Mouse (Mus musculus) neural tube, embryonic 15.5 days (tissue): ENCODE data around the gene Nt5c2. TPM values are rescaled to one million over a fixed set of nuclear protein-coding genes. Genes with fewer than 3 reads are reported as not detected.

Experiments used
- ATAC-seq: fragments of 200-750 bp; cut with Nextera tagmentation; 2 replicates; pipeline ENCODE4 v1.8.0; 2017; ENCODE audit warnings: mild to moderate bottlenecking, moderate TSS enrichment, moderate library complexity; ENCODE audit not compliant: low FRiP score
- H3K27ac ChIP-seq: fragments of 300-500 bp; sonication (generic); replicated peaks from 2 replicates; pipeline ENCODE4 v1.5.1; 2015; ENCODE audit warnings: mild to moderate bottlenecking, inconsistent platforms
- H3K27me3 ChIP-seq: fragments of 300-500 bp; sonication (generic); replicated peaks from 2 replicates; pipeline ENCODE4 v1.6.1; 2015; ENCODE audit warnings: inconsistent platforms
- H3K36me3 ChIP-seq: fragments of 300-500 bp; sonication (generic); 2 replicates; pipeline ENCODE4 v1.6.1; 2015; ENCODE audit warnings: inconsistent platforms
- H3K4me1 ChIP-seq: fragments of 300-500 bp; sonication (generic); 2 replicates; pipeline ENCODE4 v1.6.1; 2015; ENCODE audit warnings: inconsistent platforms
- H3K4me2 ChIP-seq: fragments of 300-500 bp; sonication (generic); 2 replicates; pipeline ENCODE4 v1.6.1; 2015; ENCODE audit warnings: inconsistent platforms, mild to moderate bottlenecking, moderate library complexity
- H3K4me3 ChIP-seq: fragments of 300-500 bp; sonication (generic); replicated peaks from 2 replicates; pipeline ENCODE4 v1.5.1; 2015; ENCODE audit warnings: mild to moderate bottlenecking, inconsistent platforms
- H3K9ac ChIP-seq: fragments of 300-500 bp; sonication (generic); replicated peaks from 2 replicates; pipeline ENCODE4 v1.6.1; 2015; ENCODE audit warnings: mild to moderate bottlenecking, inconsistent platforms
- H3K9me3 ChIP-seq: fragments of 300-500 bp; sonication (generic); replicated peaks from 2 replicates; pipeline ENCODE4 v1.6.1; 2016; ENCODE audit warnings: inconsistent platforms
- WGBS: fragments of 180-500 bp; shearing (Covaris S2); methylation state at CpG from one replicate; pipeline ENCODE4 v1.1.7; 2015; ENCODE audit warnings: mixed read lengths; 5-methylcytosine and 5-hydroxymethylcytosine counted together
- polyA plus RNA-seq: library from polyadenylated mRNA; unstranded; fragments of >200 nt; fragmentation: Nextera tagmentation; extraction: Ambion mirVana; gene quantifications from 2 replicates; pipeline ENCODE4 v1.2.1, GENCODE M21; 2015

Nt5c2 gene
- polyA plus RNA-seq, 1 experiment from 2014 or later: 72.1 TPM

GRCm38 (mm10) chr19:46873924-46874323, 141.0 kb downstream of the Nt5c2 start:
- no peak overlapping the region for H3K27ac ChIP-seq
- no peak overlapping the region for H3K9ac ChIP-seq
- 88% methylated on average over 3 of the region's 3 CpGs for WGBS
- H3K9me3 ChIP-seq: no peaks in the 10 kb centered on the region
- ATAC-seq: no peak
- H3K36me3 ChIP-seq: peaks cover 7% of the 10 kb centered on the region; the same call in 1 of the 2 replicates
- no peaks in the 10 kb centered on the region for H3K27me3 ChIP-seq
- no peak overlapping the region for H3K4me2 ChIP-seq
- no peaks in the 10 kb centered on the region for H3K4me1 ChIP-seq
- no peak overlapping the region for H3K4me3 ChIP-seq

GRCm38 (mm10) chr19:46871651-46872050, 143.3 kb downstream of the Nt5c2 start:
- Histone ChIP-seq H3K9ac (no peak overlapping the region), H3K36me3 (0 out of 2 replicates have a peak, but pooled peaks cover under 1% of the 10 kb centered on the region), H3K4me1 (no peaks in the 10 kb centered on the region), H3K9me3 (no peaks in the 10 kb centered on the region), H3K27me3 (no peaks in the 10 kb centered on the region), H3K4me2 (no peak overlapping the region), H3K27ac (no peak overlapping the region), H3K4me3 (no peak overlapping the region)
- 84% methylated on average over 7 of the region's 7 CpGs for WGBS
- no peak for ATAC-seq

GRCm38 (mm10) chr19:46871096-46871495, 143.9 kb downstream of the Nt5c2 start:
- H3K4me3 ChIP-seq: no peak overlapping the region
- no peaks in the 10 kb centered on the region for H3K9me3 ChIP-seq
- no peak for ATAC-seq
- H3K4me2 ChIP-seq: no peak overlapping the region
- H3K27me3 ChIP-seq: no peaks in the 10 kb centered on the region
- no peaks in the 10 kb centered on the region for H3K4me1 ChIP-seq
- WGBS: 97% methylated on average over 4 of the region's 4 CpGs
- no peak overlapping the region for H3K27ac ChIP-seq
- no peak overlapping the region for H3K9ac ChIP-seq
- H3K36me3 ChIP-seq: 0 out of 2 replicates have a peak, but pooled peaks cover 2% of the 10 kb centered on the region

- H3K4me1 ChIP-seq: no peaks in the 10 kb centered on the region
- no peaks in the 10 kb centered on the region for H3K27me3 ChIP-seq
- peak; percentile 66; the same call in 1 of the 2 replicates for ATAC-seq
- peak overlapping the region; percentile 31 for H3K4me2 ChIP-seq
- no peak overlapping the region for H3K9ac ChIP-seq
- no peaks in the 10 kb centered on the region for H3K9me3 ChIP-seq
- H3K27ac ChIP-seq: no peak overlapping the region
- H3K36me3 ChIP-seq: 0 out of 2 replicates have a peak, but pooled peaks cover 2% of the 10 kb centered on the region
- no peak overlapping the region for H3K4me3 ChIP-seq
- 10% methylated on average over 6 of the region's 6 CpGs for WGBS
These were observed 145.4 kb downstream of the Nt5c2 start for GRCm38 (mm10) chr19:46869526-46869925.

- Histone ChIP-seq H3K4me2 (peak overlapping the region; percentile 31; the same call in 1 of the 2 replicates), H3K27ac (no peak overlapping the region), H3K4me3 (no peak overlapping the region), H3K36me3 (0 out of 2 replicates have a peak, but pooled peaks cover 2% of the 10 kb centered on the region), H3K9me3 (no peaks in the 10 kb centered on the region), H3K27me3 (no peaks in the 10 kb centered on the region), H3K9ac (no peak overlapping the region), H3K4me1 (no peaks in the 10 kb centered on the region)
- no peak for ATAC-seq
- WGBS: 59% methylated on average over 11 of the region's 11 CpGs
These were observed 145.9 kb downstream of the Nt5c2 start for GRCm38 (mm10) chr19:46869049-46869448.

GRCm38 (mm10) chr19:46865381-46865780, 149.6 kb downstream of the Nt5c2 start:
- no peak for ATAC-seq
- WGBS: 88% methylated on average over 4 of the region's 4 CpGs
- no peak overlapping the region for H3K9ac ChIP-seq
- H3K27ac ChIP-seq: no peak overlapping the region
- H3K4me2 ChIP-seq: no peak overlapping the region
- 0 out of 2 replicates have a peak, but pooled peaks cover 2% of the 10 kb centered on the region for H3K36me3 ChIP-seq
- H3K27me3 ChIP-seq: no peaks in the 10 kb centered on the region
- no peak overlapping the region for H3K4me3 ChIP-seq
- H3K9me3 ChIP-seq: no peaks in the 10 kb centered on the region
- H3K4me1 ChIP-seq: no peaks in the 10 kb centered on the region

GRCm38 (mm10) chr19:46864731-46865331, 150.1 kb downstream of the Nt5c2 start:
- Histone ChIP-seq H3K9me3 (no peaks in the 10 kb centered on the region), H3K27ac (no peak overlapping the region), H3K9ac (no peak overlapping the region), H3K4me1 (no peaks in the 10 kb centered on the region), H3K4me3 (no peak overlapping the region), H3K4me2 (no peak overlapping the region), H3K27me3 (no peaks in the 10 kb centered on the region), H3K36me3 (0 out of 2 replicates have a peak, but pooled peaks cover 2% of the 10 kb centered on the region)
- ATAC-seq: no peak
- 78% methylated on average over 6 of the region's 6 CpGs for WGBS

- Histone ChIP-seq H3K27me3 (no peaks in the 10 kb centered on the region), H3K9me3 (no peaks in the 10 kb centered on the region), H3K4me2 (no peak overlapping the region), H3K4me3 (no peak overlapping the region), H3K36me3 (0 out of 2 replicates have a peak, but pooled peaks cover 2% of the 10 kb centered on the region), H3K4me1 (no peaks in the 10 kb centered on the region), H3K27ac (no peak overlapping the region), H3K9ac (no peak overlapping the region)
- WGBS: 66% methylated on average over 6 of the region's 6 CpGs
- no peak for ATAC-seq
These were observed 150.9 kb downstream of the Nt5c2 start for GRCm38 (mm10) chr19:46864079-46864478.

- H3K9me3 ChIP-seq: no peaks in the 10 kb centered on the region
- H3K4me2 ChIP-seq: no peak overlapping the region
- no peak for ATAC-seq
- H3K36me3 ChIP-seq: 0 out of 2 replicates have a peak, but pooled peaks cover 2% of the 10 kb centered on the region
- no peak overlapping the region for H3K27ac ChIP-seq
- no peak overlapping the region for H3K9ac ChIP-seq
- 90% methylated on average over 17 of the region's 17 CpGs for WGBS
- H3K4me3 ChIP-seq: no peak overlapping the region
- no peaks in the 10 kb centered on the region for H3K27me3 ChIP-seq
- no peaks in the 10 kb centered on the region for H3K4me1 ChIP-seq
These were observed 151.6 kb downstream of the Nt5c2 start for GRCm38 (mm10) chr19:46863236-46863927.

- Histone ChIP-seq H3K4me3 (no peak overlapping the region), H3K9me3 (no peaks in the 10 kb centered on the region), H3K27ac (no peak overlapping the region), H3K4me1 (peaks cover 3% of the 10 kb centered on the region), H3K9ac (no peak overlapping the region), H3K36me3 (0 out of 2 replicates have a peak, but pooled peaks cover 2% of the 10 kb centered on the region), H3K4me2 (no peak overlapping the region), H3K27me3 (no peaks in the 10 kb centered on the region)
- no peak for ATAC-seq
- WGBS: 62% methylated on average over 3 of the region's 3 CpGs
These were observed 152.4 kb downstream of the Nt5c2 start for GRCm38 (mm10) chr19:46862556-46862955.

- no peak overlapping the region for H3K4me2 ChIP-seq
- ATAC-seq: no peak
- H3K4me1 ChIP-seq: peaks cover 17% of the 10 kb centered on the region
- 81% methylated on average over 7 of the region's 7 CpGs for WGBS
- no peaks in the 10 kb centered on the region for H3K9me3 ChIP-seq
- no peak overlapping the region for H3K27ac ChIP-seq
- no peaks in the 10 kb centered on the region for H3K27me3 ChIP-seq
- no peak overlapping the region for H3K4me3 ChIP-seq
- no peak overlapping the region for H3K9ac ChIP-seq
- no peaks in the 10 kb centered on the region for H3K36me3 ChIP-seq
These were observed 156.8 kb downstream of the Nt5c2 start for GRCm38 (mm10) chr19:46858200-46858599.
